Comparison of ENCODE assay signal across 16 mouse cellular contexts in the genomic region with DNA sequence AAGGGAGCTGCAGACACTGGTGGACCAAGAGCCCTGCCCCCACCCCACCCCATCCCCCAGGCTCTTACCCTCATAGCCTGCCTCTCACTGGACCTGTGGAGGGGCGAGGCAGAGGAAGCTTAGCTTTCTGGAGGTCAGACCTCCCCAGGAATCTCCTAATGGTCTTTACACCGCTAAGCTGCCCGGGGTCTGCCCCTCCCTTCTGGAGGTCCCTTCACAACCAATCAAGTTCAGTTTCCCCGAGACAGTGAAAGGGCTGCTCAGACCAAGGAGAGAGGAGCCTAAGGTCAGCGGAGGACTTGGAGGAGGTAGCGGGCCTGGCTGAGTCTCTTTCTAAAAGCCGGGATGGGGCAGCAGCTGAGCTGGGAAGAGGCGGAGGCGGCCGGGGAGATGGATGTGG. TPM values are rescaled to one million over a fixed set of nuclear protein-coding genes. Genes with fewer than 3 reads are reported as not detected.
"Had no signal": no experiment of that assay in that cellular context is flagged by ENCODE, and none has a peak within 500 bp of the region (broad histone marks: within the 10 kb centered on the region; RNA-seq: fewer than 3 reads in every experiment).

A gene (plus strand): TSS at position 249 of the 400 bp plus-strand sequence.

- ATAC-seq: liver, postnatal 0 days had no signal

- H3K4me3 ChIP-seq: limb, embryonic 12.5 days; liver, embryonic 13.5 days; lung, embryonic 15.5 days; megakaryocyte, embryonic 14.5 days; midbrain, embryonic 12.5 days had no signal

- DNase-seq: kidney, adult 18-20 months; kidney, postnatal 10 days; layer of hippocampus, postnatal 36 days; liver; liver, embryonic 13.5 days; liver, postnatal 0 days; lung, postnatal 14 days; right cerebral cortex, postnatal 14 days; thymus, adult 2 months; thymus, postnatal 25 days had no signal

- H3K9ac ChIP-seq: limb, embryonic 12.5 days; liver, embryonic 13.5 days; liver, postnatal 0 days; lung, embryonic 15.5 days; midbrain, embryonic 12.5 days had no signal

- H3K4me2 ChIP-seq: limb, embryonic 12.5 days; liver, embryonic 13.5 days; lung, embryonic 15.5 days; midbrain, embryonic 12.5 days had no signal

- H3K27me3 ChIP-seq: limb, embryonic 12.5 days; lung, embryonic 15.5 days had no signal

- H3K9me3 ChIP-seq: liver, embryonic 13.5 days; midbrain, embryonic 12.5 days had no signal

- H3K27ac ChIP-seq: limb, embryonic 12.5 days; liver, embryonic 13.5 days; lung, embryonic 15.5 days; macrophage; midbrain, embryonic 12.5 days had no signal

- H3K4me1 ChIP-seq: limb, embryonic 12.5 days; liver, embryonic 13.5 days; lung, embryonic 15.5 days; megakaryocyte, embryonic 14.5 days had no signal

RNA-seq across cellular contexts. Expression of the gene that starts here (rescaled TPM):
- total RNA-seq: midbrain, postnatal 0 days had no signal
